Mouse (Mus musculus): ENCODE data around the gene Supt5. TPM values are rescaled to one million over a fixed set of nuclear protein-coding genes. Genes with fewer than 3 reads are reported as not detected.
"Not testable (repeated sequence)": the region's sequence is repeated elsewhere in the genome, so short reads cannot be mapped to it uniquely, and the experiment has no call there.

Gene Supt5
- polyA plus RNA-seq (2012; rRNA removed), result 114 and 117 TPM in 2 replicates

- DNase-seq (ENCODE audit: extremely low spot score in 1 of 2, low spot score in 1 of 2), result peak; percentile 96 to 98
These were observed at the start of gene Supt5 for GRCm38 (mm10) chr7:28338108-28338998. TSS of gene Supt5 (minus strand) at chr7:28338746.

- DNase-seq (ENCODE audit: extremely low spot score in 1 of 2, low spot score in 1 of 2), result not testable (repeated sequence)
These were observed 48.8 kb upstream of the Supt5 start for GRCm38 (mm10) chr7:28387384-28387783.

- not testable (repeated sequence) for DNase-seq (ENCODE audit: extremely low spot score in 1 of 2, low spot score in 1 of 2)
These were observed 48.3 kb upstream of the Supt5 start for GRCm38 (mm10) chr7:28386877-28387276.

- DNase-seq (ENCODE audit: extremely low spot score in 1 of 2, low spot score in 1 of 2), result peak; percentile 49 to 82
These were observed 47.9 kb upstream of the Supt5 start for GRCm38 (mm10) chr7:28386462-28386861.

GRCm38 (mm10) chr7:28386007-28386406 lies 47.5 kb upstream of the Supt5 start:
- peak in 1 of 2 experiments; percentile 33 for DNase-seq (ENCODE audit: extremely low spot score in 1 of 2, low spot score in 1 of 2)

- DNase-seq (ENCODE audit: extremely low spot score in 1 of 2, low spot score in 1 of 2), result no peak
These were observed 46.6 kb upstream of the Supt5 start for GRCm38 (mm10) chr7:28385196-28385595.

GRCm38 (mm10) chr7:28384162-28384561 lies 45.6 kb upstream of the Supt5 start:
- no peak for DNase-seq (ENCODE audit: extremely low spot score in 1 of 2, low spot score in 1 of 2)

- DNase-seq (ENCODE audit: extremely low spot score in 1 of 2, low spot score in 1 of 2), result no peak
These were observed 45.1 kb upstream of the Supt5 start for GRCm38 (mm10) chr7:28383606-28384005.

- peak; percentile 73 to 75 for DNase-seq (ENCODE audit: extremely low spot score in 1 of 2, low spot score in 1 of 2)
These were observed 44.4 kb upstream of the Supt5 start for GRCm38 (mm10) chr7:28382981-28383396.

- no peak for DNase-seq (ENCODE audit: extremely low spot score in 1 of 2, low spot score in 1 of 2)
These were observed 43.9 kb upstream of the Supt5 start for GRCm38 (mm10) chr7:28382347-28382951.

GRCm38 (mm10) chr7:28381938-28382337 lies 43.4 kb upstream of the Supt5 start:
- DNase-seq (ENCODE audit: extremely low spot score in 1 of 2, low spot score in 1 of 2), result peak in 1 of 2 experiments; percentile 59

- DNase-seq (ENCODE audit: extremely low spot score in 1 of 2, low spot score in 1 of 2), result no peak
These were observed 42.7 kb upstream of the Supt5 start for GRCm38 (mm10) chr7:28381017-28381790.

- DNase-seq (ENCODE audit: extremely low spot score in 1 of 2, low spot score in 1 of 2), result no peak
These were observed 41.9 kb upstream of the Supt5 start, which contains the start of gene Zfp36 for GRCm38 (mm10) chr7:28380237-28381016. TSS of gene Zfp36 (minus strand) at chr7:28380253.

- peak in 1 of 2 experiments; percentile 79 for DNase-seq (ENCODE audit: extremely low spot score in 1 of 2, low spot score in 1 of 2)
These were observed 40.5 kb upstream of the Supt5 start for GRCm38 (mm10) chr7:28378769-28379651.

- DNase-seq (ENCODE audit: extremely low spot score in 1 of 2, low spot score in 1 of 2), result no peak
These were observed 39.6 kb upstream of the Supt5 start for GRCm38 (mm10) chr7:28378066-28378690.

GRCm38 (mm10) chr7:28377190-28378065 lies 38.9 kb upstream of the Supt5 start:
- DNase-seq (ENCODE audit: extremely low spot score in 1 of 2, low spot score in 1 of 2), result no peak

GRCm38 (mm10) chr7:28376011-28376771 lies 37.6 kb upstream of the Supt5 start:
- DNase-seq (ENCODE audit: extremely low spot score in 1 of 2, low spot score in 1 of 2), result no peak
